Mouse (Mus musculus): ENCODE results near the gene Prap1.

DNA sequence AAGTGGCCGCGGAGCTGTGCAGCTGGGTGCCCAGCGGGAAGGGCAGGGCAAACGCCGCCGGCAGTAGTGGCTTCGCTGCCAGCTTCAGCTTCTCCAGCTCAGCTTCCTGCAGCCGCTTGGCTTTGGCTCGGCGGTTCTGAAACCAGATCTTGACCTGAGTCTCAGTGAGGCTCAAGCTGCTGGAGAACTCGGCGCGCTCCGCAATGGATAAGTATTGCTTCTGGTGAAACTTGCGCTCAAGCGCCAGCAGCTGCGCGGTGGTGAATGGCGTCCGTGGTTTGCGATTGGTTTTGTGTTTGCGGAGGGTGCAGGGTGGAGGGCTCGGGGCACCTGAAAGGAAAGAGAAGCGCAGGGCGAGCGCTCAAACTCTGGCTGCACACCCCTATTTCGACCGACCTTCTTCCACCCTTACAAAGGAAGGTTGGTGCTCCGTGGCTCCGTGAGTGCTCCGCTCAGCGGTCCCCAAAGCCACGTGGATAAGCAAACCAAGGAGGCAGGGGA is 45.3 kb upstream of the Prap1 start:
- no peak for TF ChIP-seq POLR2A (IDR thresholded peaks at IDR 0.05; ENCODE audit: low read depth, low read length)
- no peak for TF ChIP-seq CTCF (IDR thresholded peaks at IDR 0.05; ENCODE audit: borderline replicate concordance, insufficient read depth, low read length)
